In genomic region chr8:44997829-44998228, GRCm38 (mm10) we compare ENCODE assay signal across 12 mouse cellular contexts.
A peak's percentile ranks its signal among the peaks of the same experiment; 100 is the strongest.
DNase-seq lines count a peak whose midpoint lies in the region; ATAC-seq lines count a peak whose summit lies in the region.
"Had no signal": no experiment of that assay in that cellular context is flagged by ENCODE, and none has a peak within 500 bp of the region (broad histone marks: within the 10 kb centered on the region; RNA-seq: fewer than 3 reads in every experiment).

No protein-coding gene starts in this region.

- H3K4me2 ChIP-seq in embryonic facial prominence, embryonic 12.5 days (replicated peaks): 0 out of 2 replicates have a peak overlapping the region, but pooled peaks have one; percentile 26
- H3K4me2 ChIP-seq in heart, embryonic 14.5 days (ENCODE audit: low read length): peak overlapping the region; percentile 70
- H3K4me2 ChIP-seq in midbrain, embryonic 13.5 days (replicated peaks): no peak overlapping the region
- H3K4me2 ChIP-seq in limb, embryonic 12.5 days: no peak overlapping the region; the same call in 1 of the 2 replicates

- H3K36me3 ChIP-seq in embryonic facial prominence, embryonic 12.5 days: no peaks in the 10 kb centered on the region
- H3K36me3 ChIP-seq in embryonic facial prominence, embryonic 10.5 days (replicated peaks): 0 out of 2 replicates have a peak, but pooled peaks cover 5% of the 10 kb centered on the region
- H3K36me3 ChIP-seq in heart, embryonic 14.5 days (ENCODE audit: control insufficient read depth, insufficient read depth, low read length): no peaks in the 10 kb centered on the region
- no peaks in the 10 kb centered on the region for H3K36me3 ChIP-seq in midbrain, embryonic 10.5 days
- H3K36me3 ChIP-seq in midbrain, embryonic 13.5 days: no peaks in the 10 kb centered on the region
- no peaks in the 10 kb centered on the region for H3K36me3 ChIP-seq in limb, embryonic 12.5 days

- no peaks in the 10 kb centered on the region for H3K9me3 ChIP-seq in embryonic facial prominence, embryonic 12.5 days
- H3K9me3 ChIP-seq in embryonic facial prominence, embryonic 10.5 days: no peaks in the 10 kb centered on the region
- no peaks in the 10 kb centered on the region for H3K9me3 ChIP-seq in heart, embryonic 14.5 days (ENCODE audit: control insufficient read depth, low read length)
- no peaks in the 10 kb centered on the region for H3K9me3 ChIP-seq in midbrain, embryonic 10.5 days (replicated peaks)
- no peaks in the 10 kb centered on the region for H3K9me3 ChIP-seq in midbrain, embryonic 13.5 days
- no peaks in the 10 kb centered on the region for H3K9me3 ChIP-seq in limb, embryonic 12.5 days

- no peak overlapping the region for H3K9ac ChIP-seq in embryonic facial prominence, embryonic 12.5 days
- peak overlapping the region; percentile 76 for H3K9ac ChIP-seq in heart, embryonic 14.5 days (ENCODE audit: low read length)
- no peak overlapping the region for H3K9ac ChIP-seq in midbrain, embryonic 13.5 days (replicated peaks)
- no peak overlapping the region for H3K9ac ChIP-seq in limb, embryonic 12.5 days (replicated peaks)
- H3K9ac ChIP-seq: liver, embryonic 14.5 days had no signal

- DNase-seq in embryonic facial prominence, embryonic 10.5 days (ENCODE audit: low spot score): no peak
- no peak for DNase-seq in heart, postnatal 25 days (ENCODE audit: low spot score)
- no peak for DNase-seq in midbrain, embryonic 10.5 days (ENCODE audit: low spot score)
- DNase-seq in embryo, embryonic 10.5 days (ENCODE audit: low spot score): no peak
- DNase-seq: right cerebral cortex, postnatal 14 days; thymus, postnatal 14 days had no signal

- no peaks in the 10 kb centered on the region for H3K27me3 ChIP-seq in embryonic facial prominence, embryonic 12.5 days
- H3K27me3 ChIP-seq in embryonic facial prominence, embryonic 10.5 days (replicated peaks; ENCODE audit: low read depth, poor library complexity, severe bottlenecking): no peaks in the 10 kb centered on the region
- H3K27me3 ChIP-seq in heart, embryonic 14.5 days (ENCODE audit: control insufficient read depth, insufficient read depth, low read length): no peaks in the 10 kb centered on the region
- H3K27me3 ChIP-seq in midbrain, embryonic 10.5 days (ENCODE audit: low read depth, poor library complexity, severe bottlenecking): no peaks in the 10 kb centered on the region
- peaks cover 9% of the 10 kb centered on the region; the same call in 1 of the 2 replicates for H3K27me3 ChIP-seq in midbrain, embryonic 13.5 days
- 0 out of 2 replicates have a peak, but pooled peaks cover 4% of the 10 kb centered on the region for H3K27me3 ChIP-seq in limb, embryonic 12.5 days

- intact Hi-C loops in heart, postnatal 25 days (cut with DNase I): no loop called here

- H3K4me3 ChIP-seq in embryonic facial prominence, embryonic 12.5 days: no peak overlapping the region
- no peak overlapping the region for H3K4me3 ChIP-seq in embryonic facial prominence, embryonic 10.5 days
- peak overlapping the region in 1 of 2 experiments; percentile 35; a peak in 2 of 4 replicates for H3K4me3 ChIP-seq in heart, embryonic 14.5 days (ENCODE audit: control insufficient read depth in 1 of 2, insufficient read depth in 1 of 2, low read depth in 1 of 2, low read length in 2 of 2)
- no peak overlapping the region for H3K4me3 ChIP-seq in midbrain, embryonic 10.5 days
- H3K4me3 ChIP-seq in midbrain, embryonic 13.5 days (replicated peaks): no peak overlapping the region
- no peak overlapping the region for H3K4me3 ChIP-seq in limb, embryonic 12.5 days (replicated peaks)

- peaks cover 69% of the 10 kb centered on the region for H3K4me1 ChIP-seq in embryonic facial prominence, embryonic 12.5 days
- peaks cover 88% of the 10 kb centered on the region for H3K4me1 ChIP-seq in embryonic facial prominence, embryonic 10.5 days
- H3K4me1 ChIP-seq in heart, embryonic 14.5 days (ENCODE audit: control insufficient read depth in 2 of 2, insufficient read depth in 2 of 2, low read length in 2 of 2): peaks cover 19 to 72% of the 10 kb centered on the region in 2 experiments
- peaks cover 93% of the 10 kb centered on the region for H3K4me1 ChIP-seq in midbrain, embryonic 10.5 days
- peaks cover 75% of the 10 kb centered on the region for H3K4me1 ChIP-seq in midbrain, embryonic 13.5 days (replicated peaks)
- peaks cover 58% of the 10 kb centered on the region for H3K4me1 ChIP-seq in limb, embryonic 12.5 days (replicated peaks)

- no peak overlapping the region for H3K27ac ChIP-seq in embryonic facial prominence, embryonic 12.5 days
- no peak overlapping the region for H3K27ac ChIP-seq in embryonic facial prominence, embryonic 10.5 days (replicated peaks)
- H3K27ac ChIP-seq in heart, embryonic 14.5 days (replicated peaks in 1 of 2; ENCODE audit: control insufficient read depth in 1 of 2, insufficient read depth in 1 of 2, low read depth in 2 of 2, low read length in 2 of 2): peak overlapping the region; percentile 90 to 96
- peak overlapping the region; percentile 87 for H3K27ac ChIP-seq in midbrain, embryonic 10.5 days (replicated peaks)
- no peak overlapping the region for H3K27ac ChIP-seq in midbrain, embryonic 13.5 days
- H3K27ac ChIP-seq in limb, embryonic 12.5 days: 0 out of 2 replicates have a peak overlapping the region, but pooled peaks have one; percentile 64
- H3K27ac ChIP-seq: liver, embryonic 14.5 days had no signal

- 20% methylated on average over 6 of the region's 6 CpGs for WGBS in embryonic facial prominence, embryonic 12.5 days
- 24% methylated on average over 6 of the region's 6 CpGs for whole genome bisulfite sequencing in embryonic facial prominence, embryonic 10.5 days
- 42% methylated on average over 6 of the region's 6 CpGs for WGBS in heart, embryonic 14.5 days
- 51% methylated on average over 6 of the region's 6 CpGs for WGBS in midbrain, embryonic 10.5 days
- 39% methylated on average over 6 of the region's 6 CpGs for WGBS in midbrain, embryonic 13.5 days
- 19% methylated on average over 6 of the region's 6 CpGs for WGBS in limb, embryonic 12.5 days

- ATAC-seq in embryonic facial prominence, embryonic 12.5 days (ENCODE audit: insufficient number of reproducible peaks, insufficient read depth, low FRiP score, low TSS enrichment): no peak
- ATAC-seq in heart, embryonic 14.5 days (ENCODE audit: insufficient number of reproducible peaks, insufficient read depth, low FRiP score, low read depth): no peak
- no peak for ATAC-seq in midbrain, embryonic 13.5 days
- no peak for ATAC-seq in limb, embryonic 12.5 days (ENCODE audit: insufficient number of reproducible peaks, insufficient read depth, low FRiP score, low TSS enrichment, low read depth)
- ATAC-seq: inflammation-experienced regulatory T-cells, adult 6 months had no signal

Comparison
In these comparisons a context has a peak if more than half of its experiments do, and no peak if none do; other contexts are left out.
1. H3K27ac ChIP-seq: peak in heart, embryonic 14.5 days (2 of 2), midbrain, embryonic 10.5 days (single experiment) and limb, embryonic 12.5 days (single experiment); none in embryonic facial prominence, embryonic 12.5 days (single experiment), embryonic facial prominence, embryonic 10.5 days (single experiment) and midbrain, embryonic 13.5 days (single experiment).
2. H3K4me2 ChIP-seq: peak in embryonic facial prominence, embryonic 12.5 days (single experiment) and heart, embryonic 14.5 days (single experiment); none in midbrain, embryonic 13.5 days (single experiment) and limb, embryonic 12.5 days (single experiment).